Mouse (Mus musculus) 416B (cell line): ENCODE data around the gene Iqcb1.
A peak's percentile ranks its signal among the peaks of the same experiment; 100 is the strongest.

Source experiments
- DNase-seq: peaks from one replicate; pipeline ENCODE4 v3.0.0; 2011; ENCODE audit warnings: low read depth

Iqcb1 gene

DNA sequence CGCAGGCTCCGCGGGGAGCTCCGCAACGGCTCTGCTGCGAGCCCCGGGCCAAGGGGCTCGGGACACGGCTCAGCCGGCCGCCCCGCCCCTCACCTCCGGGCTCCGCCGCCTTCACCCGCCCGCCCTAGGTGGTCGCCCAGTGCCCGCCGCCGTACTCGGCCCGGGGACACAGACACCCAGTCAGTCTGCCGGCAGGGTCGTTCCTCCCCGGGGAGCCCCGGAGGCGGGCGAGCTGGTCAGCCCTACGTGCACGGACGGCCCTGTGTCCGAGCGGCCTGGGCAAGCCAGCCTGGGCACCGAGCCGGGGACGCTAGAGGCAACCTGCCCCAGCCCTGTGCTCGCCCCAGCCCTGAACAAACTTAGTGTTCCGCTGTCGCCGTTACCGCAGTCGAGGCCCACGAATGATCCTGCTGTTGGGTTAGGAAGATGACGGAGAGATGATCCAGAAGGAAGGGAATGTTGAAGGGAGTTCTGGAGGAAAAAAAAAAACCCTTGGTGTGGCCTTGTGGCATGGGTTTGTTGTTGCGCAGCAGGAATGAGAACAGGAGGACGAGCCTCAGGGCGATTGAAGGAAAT is 47.2 kb downstream of the Iqcb1 start:
- peak; percentile 39 for DNase-seq

GRCm38 (mm10) chr16:36877316-36877715 is 49.1 kb downstream of the Iqcb1 start:
- DNase-seq = peak; percentile 52

- DNase-seq = no peak
Observed at GRCm38 (mm10) chr16:36882737-36883343, 54.7 kb downstream of the Iqcb1 start.

GRCm38 (mm10) chr16:36884881-36885280 is 56.7 kb downstream of the Iqcb1 start:
- DNase-seq = peak; percentile 72

DNA sequence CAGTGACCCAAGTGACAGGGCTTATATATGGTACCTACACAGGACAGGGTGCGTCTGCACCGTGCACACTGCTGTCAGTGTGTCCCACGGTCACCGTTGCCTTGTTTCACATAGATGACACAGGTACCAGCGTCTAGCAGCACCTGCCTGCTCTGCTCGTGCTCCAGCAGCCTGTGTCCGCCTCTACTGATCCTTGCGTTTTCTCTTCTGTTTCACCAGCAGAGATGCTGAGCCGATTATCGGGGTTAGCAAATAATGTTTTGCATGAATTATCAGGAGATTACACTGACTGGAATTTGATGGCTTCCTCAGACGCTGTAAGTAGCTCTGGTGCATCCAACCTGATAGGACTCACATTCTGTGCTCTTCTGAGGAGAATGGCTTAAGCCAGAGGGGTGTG is 57.7 kb downstream of the Iqcb1 start:
- no peak for DNase-seq

DNA sequence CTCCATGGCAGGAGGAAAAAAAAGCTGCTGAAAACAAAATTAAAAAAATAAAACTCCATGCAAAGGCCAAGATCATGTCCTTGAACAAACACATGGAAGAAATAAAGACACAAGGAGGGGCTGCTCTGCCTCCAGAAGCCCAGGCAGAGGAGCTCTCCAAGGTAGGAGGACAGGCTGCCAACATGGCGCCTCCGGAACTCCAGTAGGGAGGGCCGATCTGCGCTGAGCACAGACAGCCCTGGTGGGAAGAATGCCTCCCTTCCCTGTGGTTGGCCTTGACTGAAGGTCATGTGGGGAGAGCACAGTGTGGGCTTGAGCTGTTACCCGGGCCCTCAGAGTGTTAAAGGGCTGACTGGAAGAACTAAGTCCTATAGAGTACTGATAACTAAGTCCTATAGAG is 59.4 kb downstream of the Iqcb1 start:
- no peak for DNase-seq

GRCm38 (mm10) chr16:36890559-36890958 is 62.4 kb downstream of the Iqcb1 start:
- DNase-seq = no peak

- DNase-seq = no peak
Observed at GRCm38 (mm10) chr16:36891415-36891814, 63.2 kb downstream of the Iqcb1 start.

GRCm38 (mm10) chr16:36893317-36893716 is 65.1 kb downstream of the Iqcb1 start:
- no peak for DNase-seq

DNA sequence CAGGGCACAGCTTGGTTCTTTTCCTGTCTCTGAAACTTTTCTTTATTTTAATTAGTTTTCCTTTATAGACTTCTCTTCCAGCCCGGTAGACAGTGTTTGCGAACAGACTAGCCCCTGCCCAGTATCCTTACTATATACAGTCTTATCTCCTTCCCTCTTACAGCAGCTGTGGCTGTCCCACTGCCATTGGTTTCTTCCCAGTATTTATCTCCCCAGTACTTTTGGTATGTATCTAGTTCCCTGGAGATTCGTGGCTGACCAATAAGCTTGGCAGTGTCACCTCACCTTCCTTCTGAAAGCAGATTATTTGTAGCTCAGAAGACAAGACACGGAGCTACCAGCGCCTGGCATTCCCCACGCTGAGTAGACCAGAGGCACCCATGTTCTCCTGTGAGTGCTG is 68.5 kb downstream of the Iqcb1 start:
- no peak for DNase-seq

- no peak for DNase-seq
Observed at GRCm38 (mm10) chr16:36903156-36903555, 75.0 kb downstream of the Iqcb1 start.

- no peak for DNase-seq
Observed at GRCm38 (mm10) chr16:36911909-36912308, 83.7 kb downstream of the Iqcb1 start.

DNA sequence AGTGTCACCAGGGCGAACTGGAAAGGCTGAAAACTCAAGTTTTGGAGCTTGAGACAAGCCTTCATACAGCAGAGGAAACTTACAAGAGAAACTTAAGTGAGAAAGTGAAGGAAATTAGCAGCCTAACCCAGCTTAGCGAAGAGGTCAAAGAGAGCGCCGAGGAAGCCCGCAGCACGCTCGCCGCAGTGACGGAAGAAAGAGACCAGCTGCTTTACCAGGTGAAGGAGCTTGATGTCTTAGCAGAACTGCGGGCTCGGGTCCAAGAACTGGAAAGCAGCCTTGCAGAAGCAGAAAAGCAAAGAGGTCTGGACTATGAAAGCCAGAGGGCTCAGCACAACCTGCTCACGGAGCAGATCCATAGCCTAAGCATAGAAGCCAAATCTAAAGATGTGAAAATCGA is 84.1 kb downstream of the Iqcb1 start:
- no peak for DNase-seq

- no peak for DNase-seq
Observed at GRCm38 (mm10) chr16:36914195-36914594, 86.0 kb downstream of the Iqcb1 start.

DNA sequence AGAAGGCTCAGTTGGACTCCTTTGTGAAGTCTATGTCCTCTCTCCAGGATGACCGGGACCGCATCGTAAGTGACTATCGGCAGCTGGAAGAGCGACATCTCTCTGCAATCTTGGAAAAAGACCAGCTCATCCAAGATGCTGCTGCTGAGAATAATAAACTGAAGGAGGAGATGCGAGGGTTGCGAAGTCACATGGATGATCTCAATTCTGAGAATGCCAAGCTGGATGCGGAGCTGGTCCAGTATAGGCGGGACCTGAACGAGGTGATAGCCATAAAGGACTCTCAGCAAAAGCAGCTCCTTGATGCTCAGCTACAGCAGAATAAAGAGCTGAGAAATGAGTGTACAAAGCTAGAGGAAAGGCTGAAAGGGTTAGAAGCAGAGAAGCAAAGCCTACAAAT is 90.3 kb downstream of the Iqcb1 start:
- DNase-seq = no peak

- DNase-seq = peak; percentile 53
Observed at GRCm38 (mm10) chr16:36920410-36920809, 92.2 kb downstream of the Iqcb1 start.

DNA sequence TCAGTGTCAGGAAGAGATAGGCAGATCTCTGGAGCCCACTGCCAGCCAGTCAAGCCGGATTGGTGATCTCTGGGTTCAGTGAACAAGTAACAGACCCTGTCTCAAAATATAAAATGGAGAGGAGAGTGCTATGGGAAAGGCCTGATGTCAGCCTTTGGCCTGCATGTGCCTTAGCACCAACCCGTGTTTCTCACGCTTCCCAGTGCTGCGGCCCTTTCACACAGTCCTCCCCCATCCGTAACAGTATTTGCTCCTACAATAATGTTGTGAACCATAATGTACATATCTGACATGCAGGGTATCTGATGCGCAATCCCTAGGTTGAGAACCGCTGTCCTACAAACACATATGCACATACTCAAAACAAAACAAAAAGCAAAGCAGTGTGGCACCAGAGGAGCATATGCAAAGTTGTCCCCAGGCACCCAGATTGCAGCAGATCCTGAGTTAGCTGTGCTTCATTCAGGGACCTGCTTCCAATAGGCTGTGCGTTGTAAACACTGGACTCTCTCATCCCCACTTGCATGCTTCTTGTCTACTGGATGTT is 93.0 kb downstream of the Iqcb1 start:
- no peak for DNase-seq

DNA sequence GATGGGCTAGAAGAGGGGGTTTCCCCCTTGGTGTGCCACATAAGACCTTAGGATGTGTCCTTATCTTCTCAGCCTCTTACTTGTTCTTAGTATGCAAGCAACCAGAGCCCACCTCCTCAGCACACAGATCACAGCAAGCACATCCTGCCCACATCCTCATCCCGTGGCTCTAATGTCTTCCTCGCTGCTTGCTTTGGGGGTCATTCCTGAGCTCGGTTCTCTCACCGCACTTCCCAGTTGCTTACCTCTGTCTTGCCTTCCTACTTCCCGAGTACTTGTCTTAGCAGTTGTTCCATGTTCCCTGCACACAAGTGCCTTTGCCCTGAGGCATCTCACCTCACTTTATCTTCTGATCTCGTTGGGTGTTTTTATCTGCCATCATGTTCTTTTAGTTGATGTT is 93.8 kb downstream of the Iqcb1 start:
- DNase-seq = no peak
